Mouse (Mus musculus): ENCODE data around the gene Hspbp1.

DNA sequence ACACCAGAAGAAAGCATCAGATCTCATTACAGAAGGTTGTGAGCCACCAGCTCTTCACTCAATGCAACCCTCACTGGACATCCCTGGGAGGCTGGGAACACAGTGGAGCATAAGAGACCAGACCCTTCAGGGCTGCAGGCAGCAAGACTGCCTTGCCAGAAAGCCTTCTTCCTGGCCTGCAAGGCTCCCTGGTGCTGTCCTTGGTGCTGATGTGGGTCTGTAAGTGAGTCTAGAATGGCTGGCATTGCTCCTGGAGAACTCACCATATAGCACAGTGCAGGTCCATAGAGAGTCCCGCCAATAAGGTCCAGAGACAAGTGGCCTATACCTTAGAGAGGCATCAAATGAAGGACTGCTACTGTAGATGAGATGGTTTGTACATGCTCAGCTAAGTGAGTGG lies 64.9 kb downstream of the Hspbp1 start:
- TF ChIP-seq CTCF (IDR thresholded peaks at IDR 0.05) = no peak
- no peak for TF ChIP-seq EP300 (IDR thresholded peaks at IDR 0.05; ENCODE audit: insufficient read depth, low read depth, low read length)

Data from heart, adult 2 months (tissue).